Mouse (Mus musculus): ENCODE measurements around the gene Rfc2. TPM values are rescaled to one million over a fixed set of nuclear protein-coding genes. Genes with fewer than 3 reads are reported as not detected.

The Rfc2 gene
- polyA plus RNA-seq, 1 experiment from 2014 or later, result 228 TPM

- no peaks in the 10 kb centered on the region for H3K9me3 ChIP-seq (replicated peaks)
- H3K9ac ChIP-seq, result no peak overlapping the region
- H3K4me3 ChIP-seq, result no peak overlapping the region
- peaks cover 11% of the 10 kb centered on the region for H3K4me1 ChIP-seq
- H3K4me2 ChIP-seq (replicated peaks), result no peak overlapping the region
- H3K27me3 ChIP-seq, result no peaks in the 10 kb centered on the region
- H3K36me3 ChIP-seq, result peaks cover 39% of the 10 kb centered on the region
- 71% methylated on average over 4 of the region's 4 CpGs for WGBS
- ATAC-seq (ENCODE audit: low FRiP score), result no peak
- H3K27ac ChIP-seq, result no peak overlapping the region; the same call in 1 of the 2 replicates
These were observed 34.6 kb downstream of the Rfc2 start for GRCm38 (mm10) chr5:134615780-134616179.

- no peak overlapping the region for H3K4me2 ChIP-seq (replicated peaks)
- peaks cover 52% of the 10 kb centered on the region for H3K36me3 ChIP-seq
- no peak for ATAC-seq (ENCODE audit: low FRiP score)
- no peak overlapping the region for H3K27ac ChIP-seq
- peaks cover 5% of the 10 kb centered on the region for H3K4me1 ChIP-seq
- H3K9ac ChIP-seq, result no peak overlapping the region
- no peaks in the 10 kb centered on the region for H3K27me3 ChIP-seq
- no peaks in the 10 kb centered on the region for H3K9me3 ChIP-seq (replicated peaks)
- H3K4me3 ChIP-seq, result no peak overlapping the region
- WGBS, result 51% methylated on average over 3 of the region's 3 CpGs
These were observed 35.9 kb downstream of the Rfc2 start for GRCm38 (mm10) chr5:134617071-134617470.

- Histone ChIP-seq H3K9me3 (replicated peaks) (no peaks in the 10 kb centered on the region), H3K36me3 (peaks cover 86% of the 10 kb centered on the region), H3K27me3 (no peaks in the 10 kb centered on the region), H3K4me1 (no peaks in the 10 kb centered on the region), H3K4me3 (no peak overlapping the region), H3K9ac (no peak overlapping the region), H3K4me2 (replicated peaks) (no peak overlapping the region), H3K27ac (no peak overlapping the region)
- ATAC-seq (ENCODE audit: low FRiP score), result no peak
- 94% methylated on average over 9 of the region's 9 CpGs for WGBS
These were observed 39.3 kb downstream of the Rfc2 start for GRCm38 (mm10) chr5:134620457-134620856.

GRCm38 (mm10) chr5:134621099-134621640 is 40.0 kb downstream of the Rfc2 start:
- H3K27ac ChIP-seq, result no peak overlapping the region
- peaks cover 93% of the 10 kb centered on the region for H3K36me3 ChIP-seq
- H3K27me3 ChIP-seq, result no peaks in the 10 kb centered on the region
- no peaks in the 10 kb centered on the region for H3K4me1 ChIP-seq
- H3K4me3 ChIP-seq, result no peak overlapping the region
- H3K9ac ChIP-seq, result no peak overlapping the region
- no peaks in the 10 kb centered on the region for H3K9me3 ChIP-seq (replicated peaks)
- no peak for ATAC-seq (ENCODE audit: low FRiP score)
- 92% methylated on average over 16 of the region's 16 CpGs for WGBS
- no peak overlapping the region for H3K4me2 ChIP-seq (replicated peaks)

- no peak for ATAC-seq (ENCODE audit: low FRiP score)
- H3K4me2 ChIP-seq (replicated peaks), result no peak overlapping the region
- H3K4me1 ChIP-seq, result no peaks in the 10 kb centered on the region
- H3K9ac ChIP-seq, result no peak overlapping the region
- H3K27me3 ChIP-seq, result no peaks in the 10 kb centered on the region
- peaks cover 97% of the 10 kb centered on the region for H3K36me3 ChIP-seq
- no peak overlapping the region for H3K27ac ChIP-seq
- 86% methylated on average over 2 of the region's 2 CpGs for WGBS
- no peak overlapping the region for H3K4me3 ChIP-seq
- H3K9me3 ChIP-seq (replicated peaks), result no peaks in the 10 kb centered on the region
These were observed 40.9 kb downstream of the Rfc2 start for GRCm38 (mm10) chr5:134622069-134622468.

- Histone ChIP-seq H3K4me1 (peaks cover 8% of the 10 kb centered on the region; the same call in 1 of the 2 replicates), H3K4me2 (replicated peaks) (no peak overlapping the region), H3K4me3 (no peak overlapping the region), H3K36me3 (peaks cover 56% of the 10 kb centered on the region), H3K9me3 (replicated peaks) (no peaks in the 10 kb centered on the region), H3K9ac (no peak overlapping the region), H3K27ac (no peak overlapping the region), H3K27me3 (no peaks in the 10 kb centered on the region)
- no peak for ATAC-seq (ENCODE audit: low FRiP score)
- WGBS, result 89% methylated on average over 4 of the region's 4 CpGs
These were observed 48.3 kb downstream of the Rfc2 start for GRCm38 (mm10) chr5:134629508-134629907.

- peaks cover 8% of the 10 kb centered on the region; the same call in 1 of the 2 replicates for H3K4me1 ChIP-seq
- no peaks in the 10 kb centered on the region for H3K27me3 ChIP-seq
- no peaks in the 10 kb centered on the region for H3K9me3 ChIP-seq (replicated peaks)
- no peak overlapping the region for H3K27ac ChIP-seq
- no peak overlapping the region for H3K9ac ChIP-seq
- peaks cover 53% of the 10 kb centered on the region for H3K36me3 ChIP-seq
- no peak overlapping the region for H3K4me3 ChIP-seq
- no peak for ATAC-seq (ENCODE audit: low FRiP score)
- no peak overlapping the region for H3K4me2 ChIP-seq (replicated peaks)
These were observed 49.7 kb downstream of the Rfc2 start for GRCm38 (mm10) chr5:134630835-134631234.

GRCm38 (mm10) chr5:134632841-134633240 is 51.7 kb downstream of the Rfc2 start:
- no peak overlapping the region for H3K9ac ChIP-seq
- H3K4me1 ChIP-seq, result peaks cover 14% of the 10 kb centered on the region
- H3K27ac ChIP-seq, result no peak overlapping the region
- peaks cover 42% of the 10 kb centered on the region for H3K36me3 ChIP-seq
- H3K27me3 ChIP-seq, result no peaks in the 10 kb centered on the region
- no peak for ATAC-seq (ENCODE audit: low FRiP score)
- H3K4me2 ChIP-seq (replicated peaks), result no peak overlapping the region
- no peak overlapping the region for H3K4me3 ChIP-seq
- no peaks in the 10 kb centered on the region for H3K9me3 ChIP-seq (replicated peaks)
- 59% methylated on average over 2 of the region's 2 CpGs for WGBS

GRCm38 (mm10) chr5:134637820-134638367 is 56.7 kb downstream of the Rfc2 start:
- Histone ChIP-seq H3K9me3 (replicated peaks) (no peaks in the 10 kb centered on the region), H3K4me3 (peak overlapping the region; percentile 99), H3K4me2 (replicated peaks) (peak overlapping the region; percentile 67), H3K4me1 (peaks cover 18% of the 10 kb centered on the region), H3K27ac (no peak overlapping the region; the same call in 1 of the 2 replicates), H3K27me3 (no peaks in the 10 kb centered on the region), H3K36me3 (peaks cover 25% of the 10 kb centered on the region), H3K9ac (peak overlapping the region; percentile 99)
- 38% methylated on average over 5 of the region's 5 CpGs for WGBS
- ATAC-seq (ENCODE audit: low FRiP score), result no peak

GRCm38 (mm10) chr5:134638461-134639268 is 57.5 kb downstream of the Rfc2 start:
- H3K4me1 ChIP-seq, result peaks cover 11% of the 10 kb centered on the region
- ATAC-seq (ENCODE audit: low FRiP score), result peak; percentile 80
- WGBS, result under 1% methylated on average over 45 of the region's 85 CpGs
- H3K27me3 ChIP-seq, result no peaks in the 10 kb centered on the region
- H3K9me3 ChIP-seq (replicated peaks), result no peaks in the 10 kb centered on the region
- H3K27ac ChIP-seq, result peak overlapping the region; percentile 97
- H3K9ac ChIP-seq, result peak overlapping the region; percentile 99
- peaks cover 24% of the 10 kb centered on the region for H3K36me3 ChIP-seq
- H3K4me2 ChIP-seq (replicated peaks), result peak overlapping the region; percentile 67
- H3K4me3 ChIP-seq, result peak overlapping the region; percentile 99

- H3K27me3 ChIP-seq, result no peaks in the 10 kb centered on the region
- H3K4me3 ChIP-seq, result peak within 1 kb of the TSS; percentile 99
- peak within 1 kb of the TSS; percentile 67 for H3K4me2 ChIP-seq (replicated peaks)
- H3K9ac ChIP-seq, result peak within 1 kb of the TSS; percentile 99
- peaks cover 11% of the 10 kb centered on the region for H3K4me1 ChIP-seq
- peak; percentile 94 for ATAC-seq (ENCODE audit: low FRiP score)
- peak within 1 kb of the TSS; percentile 97 for H3K27ac ChIP-seq
- H3K36me3 ChIP-seq, result peaks cover 22% of the 10 kb centered on the region
- H3K9me3 ChIP-seq (replicated peaks), result no peaks in the 10 kb centered on the region
- WGBS, result under 1% methylated on average over 50 of the region's 52 CpGs
These were observed 58.1 kb downstream of the Rfc2 start, which contains the start of gene Eif4h for GRCm38 (mm10) chr5:134639269-134639682. Gene Eif4h, minus strand, starts transcription at chr5:134639490.

- Histone ChIP-seq H3K27me3 (no peaks in the 10 kb centered on the region), H3K27ac (no peak overlapping the region), H3K4me3 (no peak overlapping the region), H3K9ac (no peak overlapping the region), H3K4me2 (replicated peaks) (no peak overlapping the region), H3K4me1 (peaks cover 11% of the 10 kb centered on the region), H3K9me3 (replicated peaks) (no peaks in the 10 kb centered on the region), H3K36me3 (peaks cover 13% of the 10 kb centered on the region)
- WGBS, result 96% methylated on average over 3 of the region's 3 CpGs
- ATAC-seq (ENCODE audit: low FRiP score), result no peak
These were observed 59.2 kb downstream of the Rfc2 start for GRCm38 (mm10) chr5:134640371-134640770.
